Mouse (Mus musculus) erythroblast, adult 5-6 weeks (primary cell): Measurements from ENCODE around the gene Gpr171. TPM values are rescaled to one million over a fixed set of nuclear protein-coding genes. Genes with fewer than 3 reads are reported as not detected.

ENCODE experiments used
- ATAC-seq: replicated peaks from 2 replicates; pipeline ENCODE4 v1.8.0; 2016; ENCODE audit warnings: moderate number of reproducible peaks, mild to moderate bottlenecking, moderate TSS enrichment, inconsistent platforms; ENCODE audit not compliant: poor library complexity, low FRiP score, severe bottlenecking
- total RNA-seq, 2 experiments: library from RNA; stranded (forward) in 1 of 2; stranded (reverse) in 1 of 2; fragments of 150-400 nt in 1 of 2; fragments of 200-764, 138-1000 nt in 1 of 2; gene quantifications; 2 replicates each; pipeline versions ENCODE4 v1.2.3 to v1.2.4; 2015 to 2017; ENCODE audit warnings: low replicate concordance in 2 of 2

Gpr171 gene
- total RNA-seq, 2 experiments from 2014 or later: 1.3 to 2.2 TPM

GRCm38 (mm10) chr3:59060131-59060530, 41.5 kb downstream of the Gpr171 start:
- ATAC-seq: no peak

- ATAC-seq: peak; percentile 76
Measured at GRCm38 (mm10) chr3:59059022-59059541, 42.5 kb downstream of the Gpr171 start.

GRCm38 (mm10) chr3:59054834-59055535, 46.6 kb downstream of the Gpr171 start:
- ATAC-seq: no peak

Other genes starting within 250 kb of the Gpr171 start
- not detected in 2 replicates for gene Clrn1, start 216.5 kb downstream of the Gpr171 start, total RNA-seq (2015; ENCODE audit: low replicate concordance)
- gene Clrn1, start 216.5 kb downstream of the Gpr171 start, total RNA-seq (2017; ENCODE audit: low replicate concordance): not detected in 2 replicates
- gene Med12l, start 96.0 kb downstream of the Gpr171 start, total RNA-seq (2015; ENCODE audit: low replicate concordance): 0.38 and 2.1 TPM in 2 replicates
- gene Med12l, start 96.0 kb downstream of the Gpr171 start, total RNA-seq (2017; ENCODE audit: low replicate concordance): 0.28 and 0.34 TPM in 2 replicates
- gene P2ry14, start 51.8 kb upstream of the Gpr171 start, total RNA-seq (2015; ENCODE audit: low replicate concordance): 0.96 and 4.0 TPM in 2 replicates
- 0.98 and 3.1 TPM in 2 replicates for gene P2ry14, start 51.8 kb upstream of the Gpr171 start, total RNA-seq (2017; ENCODE audit: low replicate concordance)
- not detected in 2 replicates for gene Gpr87, start 93.3 kb upstream of the Gpr171 start, total RNA-seq (2015; ENCODE audit: low replicate concordance)
- not detected in 2 replicates for gene Gpr87, start 93.3 kb upstream of the Gpr171 start, total RNA-seq (2017; ENCODE audit: low replicate concordance)
- gene P2ry13, start 109.1 kb upstream of the Gpr171 start, total RNA-seq (2015; ENCODE audit: low replicate concordance): 1.7 and 9.8 TPM in 2 replicates
- gene P2ry13, start 109.1 kb upstream of the Gpr171 start, total RNA-seq (2017; ENCODE audit: low replicate concordance): 1.7 and 2.2 TPM in 2 replicates
- 3.3 and 4.2 TPM in 2 replicates for gene P2ry12, start 161.1 kb upstream of the Gpr171 start, total RNA-seq (2015; ENCODE audit: low replicate concordance)
- 0.68 TPM in 1 of 2 replicates, not detected in the other for gene P2ry12, start 161.1 kb upstream of the Gpr171 start, total RNA-seq (2017; ENCODE audit: low replicate concordance)
- gene Igsf10, start 242.6 kb upstream of the Gpr171 start, total RNA-seq (2015; ENCODE audit: low replicate concordance): not detected in 2 replicates
- not detected in 2 replicates for gene Igsf10, start 242.6 kb upstream of the Gpr171 start, total RNA-seq (2017; ENCODE audit: low replicate concordance)